In genomic region chr4:32980061-32980460, GRCm38 (mm10) we compare ENCODE assay signal across 26 mouse cellular contexts. TPM values are rescaled to one million over a fixed set of nuclear protein-coding genes. Genes with fewer than 3 reads are reported as not detected.
"Had no signal": no experiment of that assay in that cellular context is flagged by ENCODE, and none has a peak within 500 bp of the region (broad histone marks: within the 10 kb centered on the region; RNA-seq: fewer than 3 reads in every experiment).

No protein-coding gene starts in this region.

- H3K4me2 ChIP-seq: heart, embryonic 12.5 days; hindbrain, embryonic 12.5 days; hindbrain, embryonic 14.5 days; intestine, embryonic 15.5 days; limb, embryonic 12.5 days; liver, embryonic 12.5 days; liver, embryonic 15.5 days had no signal

- ATAC-seq: hindbrain, embryonic 16.5 days; inflammation-experienced regulatory T-cells, adult 6 months; intestine, embryonic 15.5 days; intestine, postnatal 0 days; liver, embryonic 12.5 days had no signal

- H3K27me3 ChIP-seq: heart, embryonic 12.5 days; intestine, embryonic 15.5 days had no signal

- DNase-seq: gastrocnemius, postnatal 14 days; heart, adult 18-20 months; heart, postnatal 10 days; heart, postnatal 4 days; kidney, adult 18-20 months; kidney, adult 8-10 months; kidney, postnatal 10 days; kidney, postnatal 25 days; kidney, postnatal 4 days; liver had no signal

- H3K9ac ChIP-seq: heart, embryonic 12.5 days; hindbrain, embryonic 12.5 days; hindbrain, embryonic 14.5 days; intestine, embryonic 15.5 days; limb, embryonic 12.5 days; liver, embryonic 12.5 days; liver, embryonic 15.5 days had no signal

- H3K4me3 ChIP-seq: heart, embryonic 10.5 days; heart, embryonic 12.5 days; hindbrain, embryonic 10.5 days; hindbrain, embryonic 12.5 days; intestine, embryonic 15.5 days; layer of hippocampus, adult 2 months; left cerebral cortex, adult 2 months; limb, embryonic 10.5 days; limb, embryonic 12.5 days; liver, embryonic 12.5 days; liver, embryonic 15.5 days had no signal

- H3K27ac ChIP-seq: heart, embryonic 10.5 days; hindbrain, embryonic 10.5 days; hindbrain, embryonic 12.5 days; hindbrain, embryonic 14.5 days; intestine, embryonic 15.5 days; layer of hippocampus, adult 2 months; left cerebral cortex, adult 2 months; limb, embryonic 10.5 days; limb, embryonic 12.5 days; liver, embryonic 12.5 days; liver, embryonic 15.5 days had no signal

- H3K36me3 ChIP-seq: heart, embryonic 10.5 days; heart, embryonic 12.5 days; hindbrain, embryonic 10.5 days; hindbrain, embryonic 12.5 days; intestine, embryonic 15.5 days; limb, embryonic 10.5 days; limb, embryonic 12.5 days; liver, embryonic 12.5 days; liver, embryonic 15.5 days had no signal

- H3K9me3 ChIP-seq: heart, embryonic 10.5 days; hindbrain, embryonic 12.5 days; intestine, embryonic 15.5 days; limb, embryonic 10.5 days; liver, embryonic 15.5 days had no signal

RNA-seq across cellular contexts. Expression of gene Rragd, which starts 2.8 kb away (rescaled TPM):
- total RNA-seq: granulocyte monocyte progenitor cell, adult 5-6 weeks had no signal
